Mouse (Mus musculus): Measurements from ENCODE around the gene Magea6.
"Not testable (repeated sequence)": the region's sequence is repeated elsewhere in the genome, so short reads cannot be mapped to it uniquely, and the experiment has no call there.

DNA sequence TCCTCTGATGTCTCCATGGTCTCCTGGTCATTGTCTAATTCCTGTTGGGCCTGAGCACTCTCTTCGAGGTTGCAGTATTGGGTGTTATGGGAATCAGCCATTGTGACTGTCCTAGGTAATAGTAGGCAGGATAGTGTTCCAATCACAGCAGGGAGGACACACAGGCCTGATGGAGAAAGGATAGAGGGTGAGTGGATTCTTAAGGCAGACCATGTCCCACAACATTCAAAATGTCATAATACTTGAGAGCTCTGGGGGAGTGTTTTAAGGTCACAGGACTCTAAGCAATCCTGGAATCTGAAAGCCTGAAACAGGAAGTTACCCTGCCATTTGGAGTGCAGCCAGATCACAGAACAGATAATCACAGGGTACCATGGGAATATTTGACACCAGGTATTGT is 13.6 kb upstream of the Magea6 start, which contains the start of gene Magea3:
- TF ChIP-seq FLI1 (IDR thresholded peaks at IDR 0.05; ENCODE audit: low read length); GATA1 (IDR thresholded peaks at IDR 0.05; ENCODE audit: borderline replicate concordance, low read length): not testable (repeated sequence)

Measured in megakaryocyte, embryonic 14.5 days (primary cell).